Mouse (Mus musculus) CH12.LX (cell line): ENCODE results near the gene Mrpl58.

Experiments used
- CTCF ChIP-seq, 2 experiments: IDR thresholded peaks in 1 of 2; conservative IDR thresholded peaks in 1 of 2; 2 replicates each; pipeline ENCODE4 v1.5.1; 2011 to 2012; ENCODE audit warnings: low read depth in 2 of 2, low read length in 2 of 2, improper control_type of control experiment in 1 of 2, inconsistent platforms in 1 of 2, mild to moderate bottlenecking in 1 of 2, moderate library complexity in 1 of 2
- E2F4 ChIP-seq: IDR thresholded peaks from 2 replicates; pipeline ENCODE4 v1.6.1; 2011; ENCODE audit warnings: low read depth, low read length, improper control_type of control experiment; ENCODE audit not compliant: insufficient replicate concordance
- EP300 ChIP-seq: IDR thresholded peaks from 2 replicates; pipeline ENCODE4 v1.6.1; 2011; ENCODE audit warnings: low read length, improper control_type of control experiment
- MEF2A ChIP-seq: IDR thresholded peaks from 2 replicates; pipeline ENCODE4 v1.6.1; 2014; ENCODE audit warnings: low read depth, mild to moderate bottlenecking, inconsistent platforms, low read length, improper control_type of control experiment, borderline replicate concordance
- POLR2A ChIP-seq: IDR thresholded peaks from 2 replicates; pipeline ENCODE4 v1.6.1; 2011; ENCODE audit warnings: low read depth, mild to moderate bottlenecking, improper control_type of control experiment, low read length
- ZNF384 ChIP-seq: IDR thresholded peaks from 2 replicates; pipeline ENCODE4 v1.6.1; 2012; ENCODE audit warnings: low read depth, low read length, improper control_type of control experiment, inconsistent platforms

DNA sequence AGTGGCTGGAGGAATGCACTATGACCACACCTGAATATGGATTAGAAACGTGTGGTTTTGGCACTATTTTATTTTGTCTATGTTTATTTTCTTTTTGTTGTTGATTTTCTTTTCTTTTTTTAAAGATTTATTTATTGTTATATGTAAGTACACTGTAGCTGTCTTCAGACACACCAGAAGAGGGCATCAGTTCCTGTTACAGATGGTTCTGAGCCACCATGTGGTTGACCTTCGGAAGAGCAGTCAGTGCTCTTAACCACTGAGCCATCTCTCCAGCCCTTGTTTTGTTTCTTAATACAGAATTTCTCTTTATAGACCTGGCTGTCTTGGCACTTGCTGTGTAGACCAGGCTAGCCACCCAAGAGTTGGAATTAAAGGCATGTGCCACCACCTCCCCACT lies 30.8 kb upstream of the Mrpl58 start:
- no peak for TF ChIP-seq EP300
- no peak for TF ChIP-seq MEF2A
- TF ChIP-seq POLR2A, result no peak
- TF ChIP-seq CTCF (conservative IDR thresholded peaks at IDR 0.05 in 1 of 2, IDR thresholded peaks at IDR 0.05 in 1 of 2; ENCODE audit: low read depth in 2 of 2, low read length in 2 of 2), result peak in 1 of 2 experiments; percentile 71; a peak in 2 of 4 replicates
- no peak for TF ChIP-seq E2F4
- no peak for TF ChIP-seq ZNF384
